Comparison of ENCODE assay signal across 20 mouse cellular contexts in genomic region chr10:105477623-105478238, GRCm38 (mm10).
DNase-seq lines count a peak whose midpoint lies in the region; ATAC-seq and TF ChIP-seq lines count a peak whose summit lies in the region.
"Had no signal": no experiment of that assay in that cellular context is flagged by ENCODE, and none has a peak within 500 bp of the region (broad histone marks: within the 10 kb centered on the region; RNA-seq: fewer than 3 reads in every experiment).

No protein-coding gene starts in this region.

- no peak for TF ChIP-seq CTCF in hindbrain, postnatal 0 days (IDR thresholded peaks at IDR 0.05; ENCODE audit: low read depth)
- no peak for TF ChIP-seq CTCF in left cerebral cortex, adult 2 months (IDR thresholded peaks at IDR 0.05)

- 67% methylated on average over 18 of the region's 18 CpGs for WGBS in hindbrain, postnatal 0 days
- 91% methylated on average over 18 of the region's 18 CpGs for WGBS in hindbrain, embryonic 10.5 days

- H3K4me1 ChIP-seq in hindbrain, postnatal 0 days (ENCODE audit: insufficient read depth, low read length), result 0 out of 2 replicates have a peak, but pooled peaks cover 2% of the 10 kb centered on the region
- H3K4me1 ChIP-seq in hindbrain, embryonic 10.5 days (replicated peaks), result peaks cover 22% of the 10 kb centered on the region
- H3K4me1 ChIP-seq: limb, embryonic 12.5 days; liver, embryonic 12.5 days had no signal

- H3K4me3 ChIP-seq in hindbrain, postnatal 0 days (ENCODE audit: low read length), result no peak overlapping the region
- no peak overlapping the region for H3K4me3 ChIP-seq in hindbrain, embryonic 10.5 days
- peak overlapping the region; percentile 30; the same call in 1 of the 2 replicates for H3K4me3 ChIP-seq in left cerebral cortex, adult 2 months
- H3K4me3 ChIP-seq: embryonic facial prominence, embryonic 13.5 days; heart, adult 2 months; hindbrain, embryonic 12.5 days; limb, embryonic 12.5 days; liver, embryonic 12.5 days had no signal

- intact Hi-C loops in left cerebral cortex, adult 2 months (cut with DNase I), result loop anchor here (2.0 kb wide), 1 partner anchor 97 kb away; the partner anchor contains the start of gene Tmtc2

- H3K27ac ChIP-seq in hindbrain, postnatal 0 days, result peak overlapping the region; percentile 15; the same call in 1 of the 2 replicates
- H3K27ac ChIP-seq in hindbrain, embryonic 10.5 days, result no peak overlapping the region
- no peak overlapping the region; the same call in 1 of the 2 replicates for H3K27ac ChIP-seq in left cerebral cortex, adult 2 months
- H3K27ac ChIP-seq: embryonic facial prominence, embryonic 13.5 days; heart, adult 2 months; hindbrain, embryonic 12.5 days; limb, embryonic 12.5 days; liver, embryonic 12.5 days had no signal

- H3K9me3 ChIP-seq in hindbrain, postnatal 0 days (ENCODE audit: low read length), result no peaks in the 10 kb centered on the region
- no peaks in the 10 kb centered on the region for H3K9me3 ChIP-seq in hindbrain, embryonic 10.5 days
- H3K9me3 ChIP-seq: embryonic facial prominence, embryonic 13.5 days; G1E; hindbrain, embryonic 12.5 days; limb, embryonic 12.5 days; liver, embryonic 12.5 days had no signal

- H3K9ac ChIP-seq in hindbrain, postnatal 0 days (replicated peaks; ENCODE audit: low read length), result no peak overlapping the region
- H3K9ac ChIP-seq: embryonic facial prominence, embryonic 13.5 days; hindbrain, embryonic 12.5 days; limb, embryonic 12.5 days; liver, embryonic 12.5 days had no signal

- ATAC-seq in hindbrain, postnatal 0 days, result 0 out of 2 replicates have a peak, but pooled peaks have one; percentile 32
- ATAC-seq: forebrain, embryonic 14.5 days; intestine, postnatal 0 days; liver, embryonic 12.5 days; midbrain, embryonic 16.5 days had no signal

- H3K4me2 ChIP-seq in hindbrain, postnatal 0 days (ENCODE audit: low read depth, low read length), result 0 out of 2 replicates have a peak overlapping the region, but pooled peaks have one; percentile 13
- H3K4me2 ChIP-seq: embryonic facial prominence, embryonic 13.5 days; hindbrain, embryonic 12.5 days; limb, embryonic 12.5 days; liver, embryonic 12.5 days had no signal

- DNase-seq in cerebellum, postnatal 10 days, result peak; percentile 57 to 66
- no peak for DNase-seq in cerebellum, adult 9-11 months
- no peak for DNase-seq in hindbrain, postnatal 0 days (ENCODE audit: low spot score)
- no peak for DNase-seq in hindbrain, embryonic 10.5 days (ENCODE audit: low spot score)
- no peak for DNase-seq in left cerebral cortex, adult 2 months (ENCODE audit: extremely low spot score in 1 of 2, low spot score in 2 of 2)
- DNase-seq in right cerebral cortex, postnatal 25 days, result peak; percentile 21
- DNase-seq in kidney, adult 9 months, result no peak
- no peak for DNase-seq in urinary bladder, adult 2 months (ENCODE audit: low spot score)
- DNase-seq: adrenal gland, postnatal 25 days; cerebellum, adult 9-10 months; heart, adult 2 months; lung, adult 2 months had no signal

- H3K36me3 ChIP-seq in hindbrain, postnatal 0 days (ENCODE audit: insufficient read depth, low read length), result no peaks in the 10 kb centered on the region
- H3K36me3 ChIP-seq in hindbrain, embryonic 10.5 days, result no peaks in the 10 kb centered on the region; the same call in 1 of the 2 replicates
- H3K36me3 ChIP-seq: liver, embryonic 12.5 days had no signal

- H3K27me3 ChIP-seq in hindbrain, postnatal 0 days (ENCODE audit: insufficient read depth, low read length), result no peaks in the 10 kb centered on the region
- peaks cover 19% of the 10 kb centered on the region for H3K27me3 ChIP-seq in hindbrain, embryonic 10.5 days (ENCODE audit: insufficient read depth, poor library complexity, severe bottlenecking)
- H3K27me3 ChIP-seq: embryonic facial prominence, embryonic 13.5 days; limb, embryonic 12.5 days; liver, embryonic 12.5 days had no signal

Comparison
In these comparisons a context has a peak if more than half of its experiments do, and no peak if none do; other contexts are left out.
1. DNase-seq: peak in cerebellum, postnatal 10 days (2 of 2) and right cerebral cortex, postnatal 25 days (single experiment); none in cerebellum, adult 9-11 months (single experiment), hindbrain, postnatal 0 days (single experiment), hindbrain, embryonic 10.5 days (single experiment), left cerebral cortex, adult 2 months (0 of 2), kidney, adult 9 months (single experiment) and urinary bladder, adult 2 months (single experiment).